Mouse (Mus musculus): ENCODE measurements around the gene Asic3. TPM values are rescaled to one million over a fixed set of nuclear protein-coding genes. Genes with fewer than 3 reads are reported as not detected.

Gene Asic3
- total RNA-seq, 2 experiments from 2014 or later = 0.30 TPM; not detected in 1

DNA sequence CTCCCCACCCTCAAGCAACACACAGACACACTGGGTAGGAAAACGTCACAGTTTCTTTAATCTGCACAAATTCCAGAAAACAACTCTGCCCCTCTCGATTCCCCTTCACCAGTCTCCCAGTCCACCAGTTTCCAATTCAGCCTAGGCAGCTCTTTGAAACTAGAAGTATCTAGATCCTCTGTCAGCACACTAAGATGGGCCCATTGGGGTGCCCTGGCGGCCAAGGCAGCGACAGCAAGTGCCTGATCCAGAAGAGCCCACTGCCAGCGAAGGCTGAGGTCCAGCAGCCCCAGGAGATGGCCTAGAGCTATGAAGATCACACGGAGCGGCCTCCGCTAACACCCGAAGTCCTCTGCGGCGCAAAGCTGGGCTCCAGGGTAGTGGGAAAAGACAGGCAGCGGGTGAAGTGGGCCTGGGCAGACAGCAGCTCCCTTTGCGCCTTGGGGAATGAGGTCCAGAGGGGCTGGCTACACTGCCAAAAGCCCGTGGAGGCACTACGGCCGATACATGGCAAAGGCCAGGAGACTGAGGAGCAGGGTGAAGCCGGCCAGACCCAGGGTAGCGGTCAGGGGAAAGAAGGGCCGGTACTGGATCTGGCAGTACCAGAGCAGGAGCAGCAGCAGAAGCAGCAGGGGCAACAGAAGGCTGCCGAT lies 32.4 kb downstream of the Asic3 start:
- no peak for DNase-seq (ENCODE audit: extremely low spot score in 1 of 2, low spot score in 1 of 2)

DNA sequence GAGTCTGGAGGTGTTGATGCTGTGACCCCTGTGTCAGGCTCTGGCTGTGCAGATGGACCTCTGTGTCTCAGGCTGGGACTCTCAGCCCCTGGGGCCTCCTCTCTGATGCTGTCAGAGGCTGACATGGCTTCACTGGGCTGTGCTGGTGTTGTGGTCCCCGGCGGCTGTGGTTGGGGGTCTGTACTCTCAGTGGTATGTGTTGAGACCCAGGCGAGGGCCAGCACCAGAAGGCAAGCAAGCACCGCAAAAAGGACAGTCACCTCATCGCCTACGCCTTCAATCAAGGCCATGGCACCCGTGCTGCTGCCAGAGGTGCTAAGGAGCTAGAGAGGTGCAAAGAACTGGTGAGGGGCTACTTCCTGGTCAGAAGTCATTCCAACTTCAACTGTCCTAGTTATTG lies 33.4 kb downstream of the Asic3 start:
- no peak for DNase-seq (ENCODE audit: extremely low spot score in 1 of 2, low spot score in 1 of 2)

DNA sequence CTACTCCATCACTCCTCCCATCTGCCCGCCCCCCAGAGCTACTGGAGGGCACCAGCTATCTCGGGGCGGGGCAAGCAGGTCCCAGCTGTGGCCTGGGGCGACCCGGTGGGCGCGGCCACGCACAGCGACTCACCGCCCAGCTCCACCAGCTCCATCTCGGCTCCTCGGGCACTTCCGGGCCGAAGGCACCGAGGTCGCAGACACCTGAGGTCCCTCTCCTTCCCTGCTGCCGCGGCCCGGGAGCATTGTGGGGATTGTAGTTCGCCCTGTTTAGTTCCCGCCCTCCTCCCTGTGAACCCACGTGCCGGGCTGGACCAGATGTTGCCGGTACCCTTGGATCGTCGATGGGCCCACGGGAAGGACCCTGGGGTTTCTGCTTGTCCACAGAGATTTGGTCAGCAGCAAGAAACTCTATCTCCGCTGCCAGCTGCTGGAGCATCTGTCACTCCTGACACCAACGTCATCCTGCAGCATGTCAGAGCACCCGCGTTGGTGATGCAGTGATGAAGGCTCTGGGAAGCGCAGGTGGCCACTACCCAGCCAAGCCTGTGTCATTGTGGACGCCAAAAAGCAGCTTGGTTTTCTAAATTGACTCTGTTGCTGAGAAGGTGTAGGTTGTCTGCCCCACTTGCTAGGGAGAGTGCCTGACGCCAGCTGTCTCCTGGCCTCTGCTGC lies 34.6 kb downstream of the Asic3 start, which contains the start of gene Tmub1:
Gene Tmub1, minus strand, starts transcription at position 231 of the 675 bp plus-strand sequence.
- peak; percentile 69 to 80 for DNase-seq (ENCODE audit: extremely low spot score in 1 of 2, low spot score in 1 of 2)

DNA sequence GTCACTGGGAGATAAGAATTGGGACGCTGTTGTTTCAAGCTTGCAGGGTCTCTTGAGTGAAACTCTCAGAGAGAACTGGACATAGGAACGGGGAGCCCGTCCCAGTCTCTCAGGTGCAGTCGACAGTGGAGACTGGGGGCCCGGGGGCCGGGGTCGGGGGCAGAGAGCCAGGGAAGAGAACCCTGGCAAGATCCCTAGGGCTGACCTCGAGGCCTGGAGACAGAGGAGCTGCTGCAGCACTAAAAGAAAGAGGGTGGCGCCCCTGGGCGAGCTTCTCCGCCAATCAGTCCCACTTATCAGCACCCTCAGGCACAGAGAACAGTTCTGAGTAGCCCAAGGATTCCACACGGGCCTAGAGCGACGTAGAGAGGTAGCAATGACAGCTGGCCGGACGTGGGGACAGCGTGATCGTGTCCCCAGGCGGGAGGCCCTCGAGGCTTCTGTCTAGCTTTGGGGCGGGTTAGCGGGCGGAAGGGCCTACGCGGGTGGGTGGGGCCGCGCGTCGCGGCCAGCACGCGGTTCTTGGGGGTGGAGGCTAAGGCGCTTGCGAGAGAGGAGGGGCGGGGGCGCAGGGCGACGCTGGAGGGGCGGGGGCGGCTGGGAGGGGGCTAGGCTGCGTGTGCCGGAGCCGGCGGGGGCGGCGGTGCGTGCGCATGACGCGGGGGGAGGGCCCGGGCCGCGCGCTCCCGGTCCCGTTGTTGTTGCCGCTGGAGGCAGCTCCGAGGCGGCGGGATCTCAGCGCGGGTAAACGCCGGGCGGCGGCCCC lies 38.3 kb downstream of the Asic3 start:
- peak; percentile 72 to 82 for DNase-seq (ENCODE audit: extremely low spot score in 1 of 2, low spot score in 1 of 2)

DNA sequence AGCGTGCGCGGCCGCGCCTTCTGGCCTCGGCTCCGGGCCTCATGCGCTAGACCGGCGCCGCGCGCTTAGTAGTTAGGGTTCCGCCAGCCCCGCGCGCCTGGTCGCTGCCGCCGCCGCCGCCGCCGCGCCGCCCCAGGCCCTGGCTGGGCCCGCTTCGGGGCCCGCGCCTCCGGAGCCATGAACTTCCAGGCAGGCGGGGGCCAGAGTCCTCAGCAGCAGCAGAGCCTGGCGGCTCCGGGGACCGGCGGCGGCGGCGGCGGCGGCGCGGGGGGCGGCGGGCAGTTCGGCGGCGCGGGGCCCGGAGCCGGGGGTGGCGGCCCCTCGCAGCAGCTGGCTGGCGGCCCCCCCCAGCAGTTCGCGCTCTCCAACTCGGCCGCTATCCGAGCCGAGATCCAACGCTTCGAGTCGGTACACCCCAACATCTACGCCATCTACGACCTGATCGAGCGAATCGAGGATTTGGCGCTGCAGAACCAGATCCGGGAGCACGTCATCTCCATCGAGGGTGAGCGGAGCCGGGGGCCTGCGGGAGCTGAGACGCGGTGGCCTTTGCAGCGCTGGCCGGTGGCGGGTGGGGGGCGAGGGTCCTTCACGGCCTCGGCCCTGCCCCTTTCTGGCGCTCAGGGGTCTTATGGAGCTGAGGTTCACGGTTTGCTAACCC lies 39.0 kb downstream of the Asic3 start, which contains the start of gene Agap3:
Gene Agap3, plus strand, starts transcription at position 148 of the 661 bp plus-strand sequence.
- DNase-seq (ENCODE audit: extremely low spot score in 1 of 2, low spot score in 1 of 2) = peak in 1 of 2 experiments; percentile 39

DNA sequence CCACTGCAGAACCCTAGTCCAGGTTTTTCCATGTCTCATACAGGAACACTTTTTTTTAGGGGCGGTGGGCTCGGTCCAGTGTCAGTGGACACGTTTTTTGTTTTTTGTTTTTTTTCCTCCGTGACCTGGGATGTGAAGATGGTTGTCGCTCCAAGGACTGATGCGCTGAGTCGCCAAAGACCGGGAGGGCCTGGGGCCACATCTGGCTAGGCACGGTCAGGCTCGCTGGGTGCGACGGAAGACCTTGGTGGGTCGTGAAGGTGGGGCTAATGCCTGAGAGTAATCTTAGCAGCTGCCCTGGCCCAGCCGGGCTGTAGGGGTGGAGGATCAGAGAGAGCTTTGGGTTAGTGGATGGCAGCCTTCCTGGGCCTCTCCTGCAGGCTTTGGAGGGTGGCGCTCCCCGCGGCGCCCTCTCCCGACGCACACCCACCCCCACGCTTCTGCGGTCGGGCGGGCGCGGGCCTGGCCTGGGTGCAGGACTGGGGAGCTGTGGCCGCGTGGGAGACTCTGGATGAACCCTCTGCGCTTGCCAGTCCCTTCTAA lies 39.6 kb downstream of the Asic3 start:
- peak in 1 of 2 experiments; percentile 32 for DNase-seq (ENCODE audit: extremely low spot score in 1 of 2, low spot score in 1 of 2)

DNA sequence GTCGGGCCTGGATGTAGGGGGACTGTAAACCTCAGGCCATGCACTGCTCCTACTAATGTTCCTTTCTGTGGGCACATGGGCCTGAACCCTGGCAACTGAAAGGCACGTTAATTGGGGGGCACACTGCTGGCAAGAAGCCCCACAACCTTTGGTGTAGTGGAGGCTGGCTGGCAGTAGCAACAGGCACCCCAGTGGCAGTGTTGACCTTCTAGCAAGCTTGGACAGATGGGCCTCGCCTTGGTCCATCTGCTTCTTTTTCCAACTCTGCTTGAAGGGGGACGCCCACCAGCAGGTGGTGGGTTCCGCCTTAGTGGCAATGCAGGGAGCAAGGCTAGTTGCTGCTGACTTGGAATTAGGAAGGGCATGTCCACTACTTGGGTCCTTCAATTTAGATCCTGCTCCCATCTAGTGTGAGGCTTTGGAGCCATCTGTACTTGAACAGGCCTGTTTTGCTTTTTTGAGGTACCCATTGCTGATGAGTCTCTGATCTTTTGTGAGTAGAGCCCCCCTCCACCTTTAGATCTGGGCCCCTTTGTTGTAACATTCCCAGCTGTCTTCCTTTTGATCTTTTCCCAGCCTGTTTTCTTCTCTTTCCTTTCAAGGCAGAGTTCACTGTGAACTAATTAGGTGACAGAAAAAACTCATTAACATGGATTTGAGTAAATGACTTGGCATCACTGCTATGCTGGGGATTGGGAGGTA lies 40.2 kb downstream of the Asic3 start:
- DNase-seq (ENCODE audit: extremely low spot score in 1 of 2, low spot score in 1 of 2) = no peak

DNA sequence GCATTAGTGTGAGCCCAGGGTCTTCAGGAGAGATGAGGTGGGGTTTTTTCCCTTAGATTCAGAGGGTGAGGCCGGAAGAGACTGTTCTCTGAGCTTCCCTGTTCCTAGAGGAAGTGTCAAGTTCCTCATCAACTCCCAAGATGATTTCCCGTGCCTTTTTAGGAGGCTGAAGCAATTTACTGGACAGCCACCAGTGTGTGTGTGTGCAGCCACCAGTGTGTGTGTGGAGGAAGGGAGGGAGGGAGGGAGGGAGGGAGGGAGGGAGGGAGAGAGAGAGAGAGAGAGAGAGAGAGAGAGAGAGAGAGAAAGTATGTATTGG lies 40.8 kb downstream of the Asic3 start:
- DNase-seq (ENCODE audit: extremely low spot score in 1 of 2, low spot score in 1 of 2) = no peak

DNA sequence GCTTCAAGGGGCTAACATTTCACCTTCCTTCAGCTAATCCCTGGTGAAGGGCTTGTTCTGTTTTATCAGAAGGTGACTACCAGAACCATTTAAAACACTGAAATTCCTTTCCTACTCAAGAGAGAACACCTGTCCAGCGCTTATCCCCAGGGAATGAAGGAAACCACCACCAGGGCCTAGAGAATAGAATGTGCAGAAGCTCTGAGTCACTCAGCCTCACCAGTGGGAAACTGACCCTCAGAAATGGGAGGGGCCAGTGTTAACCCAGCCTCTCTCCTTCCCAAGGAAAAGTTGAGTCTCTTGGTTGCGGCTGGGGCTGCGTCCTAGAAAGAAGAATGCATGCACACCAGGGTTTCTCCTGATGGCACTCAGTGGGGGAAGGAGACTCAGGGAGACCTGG lies 41.9 kb downstream of the Asic3 start:
- no peak for DNase-seq (ENCODE audit: extremely low spot score in 1 of 2, low spot score in 1 of 2)

DNA sequence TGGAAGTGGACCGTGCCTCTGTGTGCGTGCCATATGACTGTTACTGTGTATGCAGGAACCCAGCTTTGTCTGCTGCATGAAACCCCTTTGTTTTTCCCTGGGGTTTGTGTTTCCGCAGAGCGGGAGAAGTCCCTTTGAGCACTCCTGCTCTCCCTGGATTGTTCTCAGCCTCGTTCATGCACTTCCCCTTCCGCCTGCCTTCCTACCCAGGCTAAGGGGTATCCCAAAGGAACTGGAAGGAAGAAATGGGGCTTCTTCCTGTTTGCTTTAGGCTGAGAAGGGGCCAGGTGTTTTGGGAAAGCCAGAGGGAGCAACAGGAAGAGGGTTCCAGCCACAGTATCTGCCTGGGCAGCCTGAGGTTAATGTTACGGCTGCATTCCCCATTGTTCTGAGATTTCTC lies 42.4 kb downstream of the Asic3 start:
- no peak for DNase-seq (ENCODE audit: extremely low spot score in 1 of 2, low spot score in 1 of 2)

DNA sequence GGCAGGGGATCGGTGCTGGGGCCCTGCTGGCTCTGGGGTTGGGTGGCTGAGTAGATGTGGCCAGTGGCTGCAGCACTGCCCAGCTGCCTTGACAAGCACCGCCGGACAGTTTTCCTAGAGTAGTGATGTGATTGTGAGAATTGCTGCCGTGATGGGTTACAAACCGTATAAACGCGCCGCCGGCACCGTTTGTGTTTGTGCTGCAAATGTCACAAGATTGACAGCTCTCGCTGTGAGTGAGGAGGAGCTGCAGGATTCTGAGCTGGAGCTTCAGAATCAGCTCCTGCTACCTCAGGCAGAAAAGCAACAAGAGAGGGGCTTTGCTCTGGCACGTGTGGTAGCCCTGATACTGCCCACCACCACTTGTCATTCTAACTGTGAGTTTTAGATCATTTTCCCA lies 53.6 kb downstream of the Asic3 start:
- DNase-seq (ENCODE audit: extremely low spot score in 1 of 2, low spot score in 1 of 2) = no peak

Other genes with a start within 250 kb of the Asic3 start
- gene Nupl2, start 248.4 kb upstream of the Asic3 start, total RNA-seq (2021) = 10 to 100 TPM in 1 of 2 experiments, 1 to 10 TPM in 1; 9.9 to 12.0 TPM
- 10 to 100 TPM; 20.1 to 21.9 TPM for gene Kcnh2, start 61.8 kb upstream of the Asic3 start, total RNA-seq (2021)
- gene Nos3, start 48.6 kb upstream of the Asic3 start, total RNA-seq (2021) = 1 to 10 TPM; 6.7 to 8.4 TPM
- 1 to 10 TPM; 2.6 to 3.3 TPM for gene Atg9b, start 21.2 kb upstream of the Asic3 start, total RNA-seq (2021)
- 10 to 100 TPM; 52.3 to 54.1 TPM for gene Abcb8, start 19.7 kb upstream of the Asic3 start, total RNA-seq (2021)
- 100 to 1,000 TPM; 126 to 130 TPM for gene Cdk5, start 10.1 kb downstream of the Asic3 start, total RNA-seq (2021)
- gene Slc4a2, start 10.4 kb downstream of the Asic3 start, total RNA-seq (2021) = 10 to 100 TPM; 31.7 to 34.4 TPM
- gene Fastk, start 31.9 kb downstream of the Asic3 start, total RNA-seq (2021) = 100 to 1,000 TPM; 119 to 121 TPM
- 10 to 100 TPM; 21.2 to 27.2 TPM for gene Tmub1, start 34.5 kb downstream of the Asic3 start, total RNA-seq (2021)
- 100 to 1,000 TPM; 611 to 653 TPM for gene Agap3, start 38.8 kb downstream of the Asic3 start, total RNA-seq (2021)
- gene Gbx1, start 113.8 kb downstream of the Asic3 start, total RNA-seq (2021) = under 1 TPM; 0.10 to 0.16 TPM
- gene Asb10, start 127.6 kb downstream of the Asic3 start, total RNA-seq (2021) = under 1 TPM; 0.27 to 0.52 TPM
- not detected for gene 4931409K22Rik, start 143.4 kb downstream of the Asic3 start, total RNA-seq (2021)
- gene Abcf2, start 164.1 kb downstream of the Asic3 start, total RNA-seq (2021) = 10 to 100 TPM; 72.6 to 80.0 TPM
- gene Chpf2, start 173.3 kb downstream of the Asic3 start, total RNA-seq (2021) = 10 to 100 TPM; 55.5 to 79.0 TPM
- 10 to 100 TPM; 91.4 to 93.2 TPM for gene Smarcd3, start 211.0 kb downstream of the Asic3 start, total RNA-seq (2021)

Measured in layer of hippocampus, postnatal 25 days (tissue).